Comparison of ENCODE assay signal across 9 mouse cellular contexts in the genomic region with DNA sequence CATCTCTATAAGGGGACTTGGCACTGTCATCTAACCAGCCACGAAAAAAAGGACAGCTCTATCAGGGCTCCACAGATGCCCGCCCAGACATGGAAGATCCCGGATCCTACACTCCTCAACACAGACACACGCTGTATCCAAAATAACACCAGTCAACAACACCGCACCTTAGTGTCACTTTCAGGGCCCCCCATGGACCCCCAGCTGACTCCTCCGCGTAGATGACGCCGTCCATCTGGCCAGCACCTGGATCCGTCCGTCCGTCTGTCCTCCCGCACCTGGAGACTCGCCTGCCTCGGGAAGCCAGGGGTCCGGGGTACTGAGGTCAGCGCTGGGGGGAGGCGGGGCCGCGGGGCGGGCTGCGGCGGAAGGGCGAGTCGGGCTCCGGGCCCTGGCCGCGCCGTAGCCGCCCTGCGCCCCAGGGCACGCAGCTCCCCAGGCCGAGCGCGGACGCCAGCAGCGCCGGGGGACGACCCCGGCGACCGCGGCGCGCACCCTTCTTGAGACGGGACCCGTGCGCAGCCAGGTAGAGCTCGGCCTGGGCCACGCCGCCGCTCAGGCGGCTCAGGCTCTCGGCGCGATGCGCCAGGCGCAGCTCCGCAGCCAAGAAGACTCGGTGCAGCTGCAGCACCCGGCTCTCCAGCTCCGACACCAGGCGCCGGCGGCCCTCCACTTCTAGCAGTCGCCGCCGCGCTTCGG. TPM values are rescaled to one million over a fixed set of nuclear protein-coding genes. Genes with fewer than 3 reads are reported as not detected.
A peak's percentile ranks its signal among the peaks of the same experiment; 100 is the strongest.
DNase-seq lines count a peak whose midpoint lies in the region; ATAC-seq and TF ChIP-seq lines count a peak whose summit lies in the region.
"Had no signal": no experiment of that assay in that cellular context is flagged by ENCODE, and none has a peak within 500 bp of the region (broad histone marks: within the 10 kb centered on the region; RNA-seq: fewer than 3 reads in every experiment).

No protein-coding gene starts in this region.

- H3K4me3 ChIP-seq in layer of hippocampus, adult 2 months, result peak overlapping the region; percentile 70
- H3K4me3 ChIP-seq in hindbrain, embryonic 12.5 days, result peak overlapping the region; percentile 69

- peak overlapping the region; percentile 100 for H3K4me2 ChIP-seq in hindbrain, embryonic 12.5 days (replicated peaks)

- WGBS in hindbrain, embryonic 12.5 days, result under 1% methylated on average over 70 of the region's 70 CpGs

- H3K27me3 ChIP-seq in hindbrain, embryonic 12.5 days, result peaks cover 92% of the 10 kb centered on the region

- H3K9ac ChIP-seq in hindbrain, embryonic 12.5 days, result peak overlapping the region; percentile 78

- no peak for DNase-seq in layer of hippocampus, adult 2 months (ENCODE audit: low spot score in 2 of 2)
- DNase-seq in layer of hippocampus, adult 11-12 months (ENCODE audit: low spot score), result no peak
- DNase-seq in MN1 (ENCODE audit: low spot score), result peak; percentile 63
- peak; percentile 52 to 58 for DNase-seq in cerebellum, postnatal 36 days
- peak; percentile 47 for DNase-seq in mesoderm, embryonic 11.5 days (ENCODE audit: low read depth, low spot score)
- no peak for DNase-seq in urinary bladder, postnatal 4 days (ENCODE audit: low spot score in 2 of 2)
- DNase-seq in adipocyte (ENCODE audit: low spot score), result no peak

- no peak for TF ChIP-seq CTCF in layer of hippocampus, adult 2 months (conservative IDR thresholded peaks at IDR 0.05)

- H3K4me1 ChIP-seq in hindbrain, embryonic 12.5 days, result peaks cover 22% of the 10 kb centered on the region

- H3K36me3 ChIP-seq in hindbrain, embryonic 12.5 days, result no peaks in the 10 kb centered on the region

- H3K9me3 ChIP-seq in hindbrain, embryonic 12.5 days (replicated peaks), result no peaks in the 10 kb centered on the region

- peak; percentile 67 for ATAC-seq in hindbrain, embryonic 12.5 days (ENCODE audit: low FRiP score)

- peak overlapping the region; percentile 86 for H3K27ac ChIP-seq in layer of hippocampus, adult 2 months
- 0 out of 2 replicates have a peak overlapping the region, but pooled peaks have one; percentile 35 for H3K27ac ChIP-seq in hindbrain, embryonic 12.5 days

RNA-seq across cellular contexts. Expression of a gene that starts 0.7 kb away (rescaled TPM):
- total RNA-seq in layer of hippocampus, adult 2 months (2021), result 100 to 1,000 TPM; 154 to 165 TPM
- polyA plus RNA-seq in hindbrain, embryonic 12.5 days (2016; fragmentation: Nextera tagmentation; extraction: Ambion mirVana), result 4.3 and 4.8 TPM in 2 replicates
- total RNA-seq: neutrophil, adult 5-6 weeks had no signal

RNA-seq across cellular contexts. Expression of a gene that starts 17.7 kb away (rescaled TPM):
- not detected for total RNA-seq in layer of hippocampus, adult 2 months (2021)
- polyA plus RNA-seq in hindbrain, embryonic 12.5 days (2016; fragmentation: Nextera tagmentation; extraction: Ambion mirVana), result 1.0 and 1.5 TPM in 2 replicates

RNA-seq across cellular contexts. Expression of a gene that starts 21.2 kb away (rescaled TPM):
- total RNA-seq in layer of hippocampus, adult 2 months (2021), result under 1 TPM in 1 of 2 experiments, not detected in 1; 0.34 TPM
- 1.4 and 4.0 TPM in 2 replicates for polyA plus RNA-seq in hindbrain, embryonic 12.5 days (2016; fragmentation: Nextera tagmentation; extraction: Ambion mirVana)
- total RNA-seq: neutrophil, adult 5-6 weeks had no signal

RNA-seq across cellular contexts. Expression of a gene that starts 48.2 kb away (rescaled TPM):
- 100 to 1,000 TPM; 123 to 128 TPM for total RNA-seq in layer of hippocampus, adult 2 months (2021)
- 326 and 340 TPM in 2 replicates for polyA plus RNA-seq in hindbrain, embryonic 12.5 days (2016; fragmentation: Nextera tagmentation; extraction: Ambion mirVana)

RNA-seq across cellular contexts. Expression of a gene that starts 55.6 kb away (rescaled TPM):
- not detected for total RNA-seq in layer of hippocampus, adult 2 months (2021)
- polyA plus RNA-seq in hindbrain, embryonic 12.5 days (2016; fragmentation: Nextera tagmentation; extraction: Ambion mirVana), result not detected in 2 replicates
- total RNA-seq: neutrophil, adult 5-6 weeks had no signal

Comparison
In these comparisons a context has a peak if more than half of its experiments do, and no peak if none do; other contexts are left out.
1. DNase-seq: peak in MN1 (single experiment), cerebellum, postnatal 36 days (2 of 2) and mesoderm, embryonic 11.5 days (single experiment); none in layer of hippocampus, adult 2 months (0 of 2), layer of hippocampus, adult 11-12 months (single experiment), urinary bladder, postnatal 4 days (0 of 2) and adipocyte (single experiment).